Mouse (Mus musculus): ENCODE measurements around the gene Prkag3. TPM values are rescaled to one million over a fixed set of nuclear protein-coding genes. Genes with fewer than 3 reads are reported as not detected.

The Prkag3 gene
- polyA plus RNA-seq, 1 experiment from 2014 or later: 2.3 TPM

- H3K9me3 ChIP-seq: no peaks in the 10 kb centered on the region
- no peak overlapping the region for H3K4me3 ChIP-seq
- H3K27ac ChIP-seq: peak overlapping the region; percentile 10; the same call in 1 of the 2 replicates
- H3K36me3 ChIP-seq: peaks cover 78% of the 10 kb centered on the region
- peaks cover 20% of the 10 kb centered on the region for H3K4me1 ChIP-seq
- H3K27me3 ChIP-seq (ENCODE audit: insufficient read depth, poor library complexity, severe bottlenecking): no peaks in the 10 kb centered on the region
- WGBS: 34% methylated on average over 1 of the region's 1 CpGs
- no peak for DNase-seq (ENCODE audit: low spot score)
Measured at GRCm38 (mm10) chr1:74698791-74699190, 50.2 kb downstream of the Prkag3 start.

- no peaks in the 10 kb centered on the region for H3K27me3 ChIP-seq (ENCODE audit: insufficient read depth, poor library complexity, severe bottlenecking)
- H3K9me3 ChIP-seq: no peaks in the 10 kb centered on the region
- WGBS: 100% methylated on average over 1 of the region's 1 CpGs
- peaks cover 20% of the 10 kb centered on the region for H3K4me1 ChIP-seq
- DNase-seq (ENCODE audit: low spot score): no peak
- H3K36me3 ChIP-seq: peaks cover 82% of the 10 kb centered on the region
- peak overlapping the region; percentile 10; the same call in 1 of the 2 replicates for H3K27ac ChIP-seq
- H3K4me3 ChIP-seq: no peak overlapping the region
Measured at GRCm38 (mm10) chr1:74698353-74698752, 50.7 kb downstream of the Prkag3 start.

- DNase-seq (ENCODE audit: low spot score): no peak
- Histone ChIP-seq H3K27me3 (ENCODE audit: insufficient read depth, poor library complexity, severe bottlenecking) (no peaks in the 10 kb centered on the region), H3K36me3 (peaks cover 85% of the 10 kb centered on the region), H3K4me1 (peaks cover 20% of the 10 kb centered on the region), H3K27ac (no peak overlapping the region), H3K9me3 (no peaks in the 10 kb centered on the region), H3K4me3 (no peak overlapping the region)
- WGBS: 90% methylated on average over 6 of the region's 6 CpGs
Measured at GRCm38 (mm10) chr1:74697416-74697815, 51.6 kb downstream of the Prkag3 start.

GRCm38 (mm10) chr1:74695836-74696235 is 53.2 kb downstream of the Prkag3 start:
- Histone ChIP-seq H3K27me3 (ENCODE audit: insufficient read depth, poor library complexity, severe bottlenecking) (no peaks in the 10 kb centered on the region), H3K4me3 (no peak overlapping the region), H3K4me1 (peaks cover 20% of the 10 kb centered on the region), H3K36me3 (peaks cover 89% of the 10 kb centered on the region), H3K27ac (no peak overlapping the region), H3K9me3 (no peaks in the 10 kb centered on the region)
- DNase-seq (ENCODE audit: low spot score): no peak
- WGBS: 89% methylated on average over 4 of the region's 4 CpGs

GRCm38 (mm10) chr1:74693891-74694583 is 55.0 kb downstream of the Prkag3 start:
- 87% methylated on average over 8 of the region's 8 CpGs for WGBS
- DNase-seq (ENCODE audit: low spot score): no peak
- Histone ChIP-seq H3K4me1 (peaks cover 16% of the 10 kb centered on the region), H3K9me3 (no peaks in the 10 kb centered on the region), H3K27ac (no peak overlapping the region), H3K36me3 (peaks cover 93% of the 10 kb centered on the region), H3K27me3 (ENCODE audit: insufficient read depth, poor library complexity, severe bottlenecking) (no peaks in the 10 kb centered on the region), H3K4me3 (no peak overlapping the region)

Other genes starting within 250 kb of the Prkag3 start
- 46.7 and 67.1 TPM in 2 replicates for gene Cnot9, start 243.2 kb downstream of the Prkag3 start, polyA plus RNA-seq (2016; fragmentation: Nextera tagmentation; extraction: Ambion mirVana)
- gene Plcd4, start 206.3 kb downstream of the Prkag3 start, polyA plus RNA-seq (2016; fragmentation: Nextera tagmentation; extraction: Ambion mirVana): 0.42 and 0.48 TPM in 2 replicates
- 26.8 and 28.3 TPM in 2 replicates for gene Usp37, start 204.9 kb downstream of the Prkag3 start, polyA plus RNA-seq (2016; fragmentation: Nextera tagmentation; extraction: Ambion mirVana)
- gene Zfp142, start 161.0 kb downstream of the Prkag3 start, polyA plus RNA-seq (2016; fragmentation: Nextera tagmentation; extraction: Ambion mirVana): 6.8 and 9.2 TPM in 2 replicates
- 23.3 TPM in 2 replicates for gene Bcs1l, start 160.9 kb downstream of the Prkag3 start, polyA plus RNA-seq (2016; fragmentation: Nextera tagmentation; extraction: Ambion mirVana)
- 25.4 and 32.8 TPM in 2 replicates for gene Rnf25, start 147.8 kb downstream of the Prkag3 start, polyA plus RNA-seq (2016; fragmentation: Nextera tagmentation; extraction: Ambion mirVana)
- gene Stk36, start 147.8 kb downstream of the Prkag3 start, polyA plus RNA-seq (2016; fragmentation: Nextera tagmentation; extraction: Ambion mirVana): 4.1 and 6.2 TPM in 2 replicates
- 27.8 and 28.9 TPM in 2 replicates for gene Ttll4, start 87.5 kb downstream of the Prkag3 start, polyA plus RNA-seq (2016; fragmentation: Nextera tagmentation; extraction: Ambion mirVana)
- 11.4 and 17.5 TPM in 2 replicates for gene Cyp27a1, start 35.6 kb downstream of the Prkag3 start, polyA plus RNA-seq (2016; fragmentation: Nextera tagmentation; extraction: Ambion mirVana)
- 4.0 and 11.9 TPM in 2 replicates for gene Wnt6, start 22.7 kb upstream of the Prkag3 start, polyA plus RNA-seq (2016; fragmentation: Nextera tagmentation; extraction: Ambion mirVana)
- 0.07 and 0.29 TPM in 2 replicates for gene Wnt10a, start 42.3 kb upstream of the Prkag3 start, polyA plus RNA-seq (2016; fragmentation: Nextera tagmentation; extraction: Ambion mirVana)
- not detected in 2 replicates for gene Cdk5r2, start 105.7 kb upstream of the Prkag3 start, polyA plus RNA-seq (2016; fragmentation: Nextera tagmentation; extraction: Ambion mirVana)
- gene Fev, start 136.2 kb upstream of the Prkag3 start, polyA plus RNA-seq (2016; fragmentation: Nextera tagmentation; extraction: Ambion mirVana): 1.2 and 1.4 TPM in 2 replicates
- gene Cryba2, start 143.9 kb upstream of the Prkag3 start, polyA plus RNA-seq (2016; fragmentation: Nextera tagmentation; extraction: Ambion mirVana): not detected in 2 replicates
- gene Cfap65, start 186.4 kb upstream of the Prkag3 start, polyA plus RNA-seq (2016; fragmentation: Nextera tagmentation; extraction: Ambion mirVana): not detected in 2 replicates
- 0.11 and 0.75 TPM in 2 replicates for gene Ihh, start 202.5 kb upstream of the Prkag3 start, polyA plus RNA-seq (2016; fragmentation: Nextera tagmentation; extraction: Ambion mirVana)

All from heart, embryonic 10.5 days (tissue).